Mouse (Mus musculus): Measurements from ENCODE around the gene Syt10. TPM values are rescaled to one million over a fixed set of nuclear protein-coding genes. Genes with fewer than 3 reads are reported as not detected.
"Not testable (repeated sequence)": the region's sequence is repeated elsewhere in the genome, so short reads cannot be mapped to it uniquely, and the experiment has no call there.

The Syt10 gene
- polyA plus RNA-seq (2014; fragmentation: Nextera tagmentation; extraction: Ambion mirVana) = not detected in 2 replicates

GRCm38 (mm10) chr15:89841364-89842017 lies at the start of gene Syt10:
Syt10 (minus strand) TSS chr15:89841860.
- Histone ChIP-seq H3K4me3 (ENCODE audit: low read depth, low read length) (peak within 1 kb of the TSS; percentile 40), H3K4me2 (peak within 1 kb of the TSS; percentile 73), H3K36me3 (ENCODE audit: insufficient read depth) (no peaks in the 10 kb centered on the region), H3K4me1 (ENCODE audit: insufficient read depth) (no peaks in the 10 kb centered on the region), H3K9me3 (ENCODE audit: low read depth, low read length) (no peaks in the 10 kb centered on the region), H3K27me3 (ENCODE audit: insufficient read depth, low read length) (peaks cover 22% of the 10 kb centered on the region), H3K9ac (peak within 1 kb of the TSS; percentile 18; the same call in 1 of the 2 replicates), H3K27ac (ENCODE audit: low read depth) (no peak within 1 kb of the TSS)
- peak; percentile 78 for ATAC-seq (ENCODE audit: insufficient read depth)
- under 1% methylated on average over 53 of the region's 53 CpGs for WGBS
- peak; percentile 56 for DNase-seq
- TF ChIP-seq CTCF (IDR thresholded peaks at IDR 0.05; ENCODE audit: low read depth) = no peak

- Histone ChIP-seq H3K9ac (no peak overlapping the region), H3K4me3 (ENCODE audit: low read depth, low read length) (no peak overlapping the region), H3K9me3 (ENCODE audit: low read depth, low read length) (no peaks in the 10 kb centered on the region), H3K4me1 (ENCODE audit: insufficient read depth) (no peaks in the 10 kb centered on the region), H3K4me2 (no peak overlapping the region), H3K36me3 (ENCODE audit: insufficient read depth) (no peaks in the 10 kb centered on the region), H3K27me3 (ENCODE audit: insufficient read depth, low read length) (no peaks in the 10 kb centered on the region), H3K27ac (ENCODE audit: low read depth) (no peak overlapping the region)
- WGBS = 94% methylated on average over 2 of the region's 2 CpGs
- TF ChIP-seq CTCF (IDR thresholded peaks at IDR 0.05; ENCODE audit: low read depth) = no peak
- DNase-seq (no peak), ATAC-seq (ENCODE audit: insufficient read depth) (no peak)
Observed at GRCm38 (mm10) chr15:89883799-89884198, 42.1 kb upstream of the Syt10 start.

GRCm38 (mm10) chr15:89878981-89879380 lies 37.3 kb upstream of the Syt10 start:
- Histone ChIP-seq H3K9me3 (ENCODE audit: low read depth, low read length) (no peaks in the 10 kb centered on the region), H3K36me3 (ENCODE audit: insufficient read depth) (no peaks in the 10 kb centered on the region), H3K4me3 (ENCODE audit: low read depth, low read length) (no peak overlapping the region), H3K4me2 (no peak overlapping the region), H3K27me3 (ENCODE audit: insufficient read depth, low read length) (no peaks in the 10 kb centered on the region), H3K27ac (ENCODE audit: low read depth) (no peak overlapping the region), H3K9ac (no peak overlapping the region), H3K4me1 (ENCODE audit: insufficient read depth) (no peaks in the 10 kb centered on the region)
- no peak for TF ChIP-seq CTCF (IDR thresholded peaks at IDR 0.05; ENCODE audit: low read depth)
- ATAC-seq (ENCODE audit: insufficient read depth) (no peak), DNase-seq (no peak)
- WGBS = 82% methylated on average over 2 of the region's 2 CpGs

GRCm38 (mm10) chr15:89816098-89816497 lies 25.6 kb downstream of the Syt10 start:
- Histone ChIP-seq H3K9me3 (ENCODE audit: low read depth, low read length) (no peaks in the 10 kb centered on the region), H3K4me2 (no peak overlapping the region), H3K36me3 (ENCODE audit: insufficient read depth) (no peaks in the 10 kb centered on the region), H3K9ac (no peak overlapping the region), H3K27ac (ENCODE audit: low read depth) (no peak overlapping the region), H3K4me3 (ENCODE audit: low read depth, low read length) (no peak overlapping the region), H3K27me3 (ENCODE audit: insufficient read depth, low read length) (no peaks in the 10 kb centered on the region), H3K4me1 (ENCODE audit: insufficient read depth) (no peaks in the 10 kb centered on the region)
- WGBS = 44% methylated on average over 10 of the region's 10 CpGs
- DNase-seq (no peak), ATAC-seq (ENCODE audit: insufficient read depth) (no peak)
- no peak for TF ChIP-seq CTCF (IDR thresholded peaks at IDR 0.05; ENCODE audit: low read depth)

- DNase-seq (no peak), ATAC-seq (ENCODE audit: insufficient read depth) (no peak)
- no peaks in the 10 kb centered on the region for H3K4me1 ChIP-seq (ENCODE audit: insufficient read depth)
- no peak for TF ChIP-seq CTCF (IDR thresholded peaks at IDR 0.05; ENCODE audit: low read depth)
- H3K9ac ChIP-seq = no peak overlapping the region
- H3K4me2 ChIP-seq = no peak overlapping the region
- no peak overlapping the region for H3K4me3 ChIP-seq (ENCODE audit: low read depth, low read length)
- 83% methylated on average over 3 of the region's 3 CpGs for WGBS
- H3K36me3 ChIP-seq (ENCODE audit: insufficient read depth) = no peaks in the 10 kb centered on the region
- H3K27me3 ChIP-seq (ENCODE audit: insufficient read depth, low read length) = no peaks in the 10 kb centered on the region
- H3K27ac ChIP-seq (ENCODE audit: low read depth) = no peak overlapping the region
- no peaks in the 10 kb centered on the region for H3K9me3 ChIP-seq (ENCODE audit: low read depth, low read length)
Observed at GRCm38 (mm10) chr15:89804478-89804877, 37.2 kb downstream of the Syt10 start.

- H3K9ac ChIP-seq = no peak overlapping the region
- TF ChIP-seq CTCF (IDR thresholded peaks at IDR 0.05; ENCODE audit: low read depth) = no peak
- no peak for DNase-seq
- no peaks in the 10 kb centered on the region for H3K9me3 ChIP-seq (ENCODE audit: low read depth, low read length)
- H3K4me3 ChIP-seq (ENCODE audit: low read depth, low read length) = no peak overlapping the region
- ATAC-seq (ENCODE audit: insufficient read depth) = no peak
- no peak overlapping the region for H3K27ac ChIP-seq (ENCODE audit: low read depth)
- no peaks in the 10 kb centered on the region for H3K36me3 ChIP-seq (ENCODE audit: insufficient read depth)
- 76% methylated on average over 9 of the region's 9 CpGs for WGBS
- H3K4me1 ChIP-seq (ENCODE audit: insufficient read depth) = no peaks in the 10 kb centered on the region
- no peak overlapping the region for H3K4me2 ChIP-seq
- H3K27me3 ChIP-seq (ENCODE audit: insufficient read depth, low read length) = no peaks in the 10 kb centered on the region
Observed at GRCm38 (mm10) chr15:89779928-89780327, 61.7 kb downstream of the Syt10 start.

GRCm38 (mm10) chr15:89766016-89766415 lies 75.6 kb downstream of the Syt10 start:
- H3K9me3 ChIP-seq (ENCODE audit: low read depth, low read length); H3K9ac ChIP-seq; H3K4me2 ChIP-seq; H3K36me3 ChIP-seq (ENCODE audit: insufficient read depth); H3K27me3 ChIP-seq (ENCODE audit: insufficient read depth, low read length); H3K4me1 ChIP-seq (ENCODE audit: insufficient read depth); ATAC-seq (ENCODE audit: insufficient read depth); H3K27ac ChIP-seq (ENCODE audit: low read depth); DNase-seq; H3K4me3 ChIP-seq (ENCODE audit: low read depth, low read length): not testable (repeated sequence)
- WGBS = 82% methylated on average over 9 of the region's 13 CpGs

Data from lung, embryonic 14.5 days (tissue).